Mouse (Mus musculus): ENCODE measurements at regions not wholly inside any gene's neighbourhood (a gene's known extent, or its start where the extent isn't known, plus 50 kb on each side); places are given as distances from the start of the nearest gene placed in this dataset.

DNA sequence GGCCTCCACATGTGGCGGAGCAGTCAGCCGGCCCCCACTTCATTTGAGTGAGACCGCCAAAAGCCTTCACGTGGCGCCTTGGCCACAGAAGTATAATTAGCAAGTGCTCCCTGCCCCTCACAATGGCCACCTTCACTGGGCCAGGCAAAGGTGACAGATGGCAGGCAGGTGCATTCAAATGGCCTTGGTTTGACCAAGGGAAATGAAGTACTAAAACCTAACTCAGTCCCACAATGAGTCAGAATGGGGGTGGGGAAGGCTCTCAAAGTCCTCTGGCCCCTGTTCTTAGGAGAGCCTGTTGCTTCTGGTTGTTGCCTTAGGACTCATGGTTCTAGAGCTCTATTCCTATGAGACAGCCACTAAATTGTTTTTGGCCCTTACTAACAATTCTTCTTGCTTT, 147.2 kb upstream of the Bcl6 start:
- Histone ChIP-seq H3K27ac (ENCODE audit: control insufficient read depth, insufficient read depth, low read length) (no peak overlapping the region), H3K36me3 (ENCODE audit: control insufficient read depth, insufficient read depth, low read length) (no peaks in the 10 kb centered on the region), H3K4me1 (replicated peaks; ENCODE audit: control insufficient read depth, insufficient read depth, low read length) (peaks cover 8% of the 10 kb centered on the region), H3K27me3 (ENCODE audit: control insufficient read depth, insufficient read depth, low read length) (no peaks in the 10 kb centered on the region), H3K4me3 (ENCODE audit: control insufficient read depth, insufficient read depth, low read length) (no peak overlapping the region)
- 93% methylated on average over 5 of the region's 5 CpGs for WGBS
- no peak for DNase-seq
- no peak for TF ChIP-seq CTCF (IDR thresholded peaks at IDR 0.05; ENCODE audit: borderline replicate concordance, control insufficient read depth, extremely low read depth, insufficient read depth, low read length, poor library complexity)
- TF ChIP-seq POLR2A (IDR thresholded peaks at IDR 0.05; ENCODE audit: control insufficient read depth, extremely low read depth, insufficient read depth, low read length, poor library complexity), result no peak

- DNase-seq, result no peak
These were observed 146.7 kb upstream of the Bcl6 start for GRCm38 (mm10) chr16:24135351-24135750.

GRCm38 (mm10) chr16:24134486-24135050, 145.9 kb upstream of the Bcl6 start:
- Histone ChIP-seq H3K27me3 (ENCODE audit: control insufficient read depth, insufficient read depth, low read length) (no peaks in the 10 kb centered on the region), H3K36me3 (ENCODE audit: control insufficient read depth, insufficient read depth, low read length) (no peaks in the 10 kb centered on the region), H3K4me3 (ENCODE audit: control insufficient read depth, insufficient read depth, low read length) (no peak overlapping the region), H3K27ac (ENCODE audit: control insufficient read depth, insufficient read depth, low read length) (no peak overlapping the region), H3K4me1 (replicated peaks; ENCODE audit: control insufficient read depth, insufficient read depth, low read length) (peaks cover 7% of the 10 kb centered on the region)
- TF ChIP-seq POLR2A (IDR thresholded peaks at IDR 0.05; ENCODE audit: control insufficient read depth, extremely low read depth, insufficient read depth, low read length, poor library complexity) (no peak), CTCF (IDR thresholded peaks at IDR 0.05; ENCODE audit: borderline replicate concordance, control insufficient read depth, extremely low read depth, insufficient read depth, low read length, poor library complexity) (no peak)
- 75% methylated on average over 4 of the region's 4 CpGs for WGBS
- no peak for DNase-seq

More at GRCm38 (mm10) chr16:24135351-24135750, 146.7 kb upstream of the Bcl6 start:
- H3K27ac ChIP-seq (ENCODE audit: control insufficient read depth, insufficient read depth, low read length), result no peak overlapping the region
- TF ChIP-seq CTCF (IDR thresholded peaks at IDR 0.05; ENCODE audit: borderline replicate concordance, control insufficient read depth, extremely low read depth, insufficient read depth, low read length, poor library complexity), result no peak
- no peak for TF ChIP-seq POLR2A (IDR thresholded peaks at IDR 0.05; ENCODE audit: control insufficient read depth, extremely low read depth, insufficient read depth, low read length, poor library complexity)
- no peak overlapping the region for H3K4me3 ChIP-seq (ENCODE audit: control insufficient read depth, insufficient read depth, low read length)
- 94% methylated on average over 4 of the region's 4 CpGs for WGBS
- H3K4me1 ChIP-seq (replicated peaks; ENCODE audit: control insufficient read depth, insufficient read depth, low read length), result peaks cover 7% of the 10 kb centered on the region
- H3K36me3 ChIP-seq (ENCODE audit: control insufficient read depth, insufficient read depth, low read length), result no peaks in the 10 kb centered on the region
- H3K27me3 ChIP-seq (ENCODE audit: control insufficient read depth, insufficient read depth, low read length), result no peaks in the 10 kb centered on the region

- DNase-seq, result no peak
- H3K27me3 ChIP-seq (ENCODE audit: control insufficient read depth, insufficient read depth, low read length), result no peaks in the 10 kb centered on the region
- no peak overlapping the region for H3K27ac ChIP-seq (ENCODE audit: control insufficient read depth, insufficient read depth, low read length)
- H3K4me1 ChIP-seq (replicated peaks; ENCODE audit: control insufficient read depth, insufficient read depth, low read length), result peaks cover 16% of the 10 kb centered on the region
- H3K36me3 ChIP-seq (ENCODE audit: control insufficient read depth, insufficient read depth, low read length), result no peaks in the 10 kb centered on the region
- no peak overlapping the region for H3K4me3 ChIP-seq (ENCODE audit: control insufficient read depth, insufficient read depth, low read length)
- TF ChIP-seq POLR2A (IDR thresholded peaks at IDR 0.05; ENCODE audit: control insufficient read depth, extremely low read depth, insufficient read depth, low read length, poor library complexity) (no peak), CTCF (IDR thresholded peaks at IDR 0.05; ENCODE audit: borderline replicate concordance, control insufficient read depth, extremely low read depth, insufficient read depth, low read length, poor library complexity) (no peak)
These were observed 142.0 kb upstream of the Bcl6 start for GRCm38 (mm10) chr16:24130646-24131045.

- Histone ChIP-seq H3K4me3 (ENCODE audit: control insufficient read depth, insufficient read depth, low read length) (no peak overlapping the region), H3K27me3 (ENCODE audit: control insufficient read depth, insufficient read depth, low read length) (no peaks in the 10 kb centered on the region), H3K27ac (ENCODE audit: control insufficient read depth, insufficient read depth, low read length) (no peak overlapping the region), H3K4me1 (replicated peaks; ENCODE audit: control insufficient read depth, insufficient read depth, low read length) (peaks cover 16% of the 10 kb centered on the region), H3K36me3 (ENCODE audit: control insufficient read depth, insufficient read depth, low read length) (no peaks in the 10 kb centered on the region)
- TF ChIP-seq POLR2A (IDR thresholded peaks at IDR 0.05; ENCODE audit: control insufficient read depth, extremely low read depth, insufficient read depth, low read length, poor library complexity), result no peak
- DNase-seq, result no peak
- 73% methylated on average over 4 of the region's 4 CpGs for WGBS
These were observed 141.0 kb upstream of the Bcl6 start for GRCm38 (mm10) chr16:24129701-24130100.

DNA sequence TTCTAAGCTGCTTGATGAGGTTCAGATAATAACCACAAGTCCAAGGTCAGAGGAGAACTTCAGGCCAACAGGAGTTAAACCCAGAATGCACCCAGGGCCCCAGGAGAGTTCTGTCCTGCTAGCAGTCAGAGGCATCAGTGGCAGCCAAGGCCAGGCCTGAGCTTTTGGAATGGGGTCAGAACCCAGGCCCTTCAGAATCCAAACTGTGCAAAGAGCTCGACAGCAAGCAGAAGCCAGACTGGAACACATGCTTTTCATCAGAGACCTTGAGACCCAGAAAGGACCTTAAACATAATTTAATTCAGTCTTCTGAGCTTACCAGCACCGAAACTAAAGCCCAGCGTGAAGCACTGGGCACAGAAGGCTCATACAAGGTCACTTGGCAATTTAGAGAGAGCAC, 139.9 kb upstream of the Bcl6 start:
- DNase-seq, result no peak
- WGBS, result 96% methylated on average over 3 of the region's 3 CpGs
- H3K4me3 ChIP-seq (ENCODE audit: control insufficient read depth, insufficient read depth, low read length), result no peak overlapping the region
- no peak overlapping the region for H3K27ac ChIP-seq (ENCODE audit: control insufficient read depth, insufficient read depth, low read length)
- TF ChIP-seq POLR2A (IDR thresholded peaks at IDR 0.05; ENCODE audit: control insufficient read depth, extremely low read depth, insufficient read depth, low read length, poor library complexity) (no peak), CTCF (IDR thresholded peaks at IDR 0.05; ENCODE audit: borderline replicate concordance, control insufficient read depth, extremely low read depth, insufficient read depth, low read length, poor library complexity) (no peak)
- H3K27me3 ChIP-seq (ENCODE audit: control insufficient read depth, insufficient read depth, low read length), result no peaks in the 10 kb centered on the region
- no peaks in the 10 kb centered on the region for H3K36me3 ChIP-seq (ENCODE audit: control insufficient read depth, insufficient read depth, low read length)
- peaks cover 9% of the 10 kb centered on the region for H3K4me1 ChIP-seq (replicated peaks; ENCODE audit: control insufficient read depth, insufficient read depth, low read length)

DNA sequence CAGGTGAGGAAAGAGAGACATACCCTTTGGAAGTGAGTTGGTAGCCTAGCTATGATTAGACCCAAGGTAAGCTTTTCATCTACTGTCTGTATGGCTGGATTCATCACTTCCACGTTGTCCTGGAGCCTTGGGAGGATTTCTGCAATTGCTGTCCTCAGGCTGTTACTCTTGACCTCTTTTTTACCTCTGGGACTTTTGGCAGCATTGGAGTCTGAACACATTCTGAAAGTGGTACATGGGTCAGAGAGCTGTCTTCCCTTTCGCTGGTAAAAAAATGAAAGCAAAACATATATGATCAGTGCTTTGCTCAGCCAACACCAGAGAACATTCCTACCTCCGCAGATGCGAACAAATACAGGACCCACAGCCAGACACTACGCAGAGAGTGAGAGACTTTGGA, 136.1 kb upstream of the Bcl6 start:
- Histone ChIP-seq H3K4me1 (replicated peaks; ENCODE audit: control insufficient read depth, insufficient read depth, low read length) (peaks cover 16% of the 10 kb centered on the region), H3K27me3 (ENCODE audit: control insufficient read depth, insufficient read depth, low read length) (no peaks in the 10 kb centered on the region), H3K4me3 (ENCODE audit: control insufficient read depth, insufficient read depth, low read length) (no peak overlapping the region), H3K36me3 (ENCODE audit: control insufficient read depth, insufficient read depth, low read length) (no peaks in the 10 kb centered on the region), H3K27ac (ENCODE audit: control insufficient read depth, insufficient read depth, low read length) (no peak overlapping the region)
- WGBS, result 96% methylated on average over 5 of the region's 5 CpGs
- DNase-seq, result no peak
- TF ChIP-seq POLR2A (IDR thresholded peaks at IDR 0.05; ENCODE audit: control insufficient read depth, extremely low read depth, insufficient read depth, low read length, poor library complexity), result no peak
- no peak for TF ChIP-seq CTCF (IDR thresholded peaks at IDR 0.05; ENCODE audit: borderline replicate concordance, control insufficient read depth, extremely low read depth, insufficient read depth, low read length, poor library complexity)
